Mouse (Mus musculus): Measurements from ENCODE around the gene Cdpf1.
A peak's percentile ranks its signal among the peaks of the same experiment; 100 is the strongest.

GRCm38 (mm10) chr15:85810462-85810805 lies 1.1 kb downstream of the Cdpf1 start:
- TF ChIP-seq CTCF (conservative IDR thresholded peaks at IDR 0.05 in 1 of 2, IDR thresholded peaks at IDR 0.05 in 1 of 2; ENCODE audit: low read depth in 2 of 2, low read length in 2 of 2) (no peak), USF1 (IDR thresholded peaks at IDR 0.05; ENCODE audit: low read depth, low read length) (no peak), BHLHE40 (IDR thresholded peaks at IDR 0.05; ENCODE audit: low read depth, low read length) (peak; percentile 54), EP300 (IDR thresholded peaks at IDR 0.05; ENCODE audit: low read length) (no peak), POLR2AphosphoS2 (IDR thresholded peaks at IDR 0.05; ENCODE audit: low read depth, low read length) (no peak), RCOR1 (conservative IDR thresholded peaks at IDR 0.05; ENCODE audit: low read depth, low read length) (no peak), ETS1 (conservative IDR thresholded peaks at IDR 0.05; ENCODE audit: low read depth, low read length) (no peak), SMC3 (IDR thresholded peaks at IDR 0.05; ENCODE audit: low read depth, low read length) (no peak), MAX (IDR thresholded peaks at IDR 0.05; ENCODE audit: low read length) (no peak), POLR2A (IDR thresholded peaks at IDR 0.05; ENCODE audit: low read depth, low read length) (no peak)

All from CH12.LX (cell line).